ENCODE assay signal across 9 mouse cellular contexts in the genomic region with DNA sequence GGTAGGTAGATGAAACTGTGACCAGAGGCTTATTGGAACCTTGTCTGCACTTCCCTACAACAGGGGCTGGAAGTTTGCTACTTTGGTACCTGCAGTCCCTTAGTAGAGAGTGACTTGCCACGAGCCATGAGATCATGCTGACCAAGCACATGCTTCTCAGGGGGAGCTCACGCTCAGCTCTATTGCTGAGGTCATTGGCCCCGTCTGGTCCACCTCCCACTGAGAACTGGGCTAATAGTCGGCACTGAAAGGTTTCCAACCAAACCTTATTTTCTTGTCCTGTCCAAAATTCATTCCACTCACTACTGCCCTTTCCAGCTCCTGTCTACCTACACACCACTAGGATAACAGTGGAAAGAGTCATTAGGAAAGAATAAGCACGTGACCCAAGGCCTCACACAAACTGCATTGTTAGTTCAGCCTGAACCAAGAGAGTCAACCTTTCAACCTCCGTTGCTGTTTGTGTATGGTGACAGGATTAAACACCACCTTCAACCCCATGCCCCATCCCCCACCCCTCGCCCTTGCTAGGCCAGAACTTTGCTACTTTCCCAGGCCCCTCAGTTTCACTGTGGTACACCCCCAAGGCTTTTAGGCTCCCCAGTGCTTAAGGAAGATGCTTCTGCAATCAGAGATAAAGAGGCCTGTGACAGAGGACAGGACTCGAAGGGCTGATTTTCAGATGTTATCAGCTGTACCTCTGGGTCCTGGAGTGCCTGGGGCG. TPM values are rescaled to one million over a fixed set of nuclear protein-coding genes. Genes with fewer than 3 reads are reported as not detected.
DNase-seq lines count a peak whose midpoint lies in the region; ATAC-seq and TF ChIP-seq lines count a peak whose summit lies in the region.
"Had no signal": no experiment of that assay in that cellular context is flagged by ENCODE, and none has a peak within 500 bp of the region (broad histone marks: within the 10 kb centered on the region; RNA-seq: fewer than 3 reads in every experiment).

No protein-coding gene starts in this region.

- no peaks in the 10 kb centered on the region for H3K27me3 ChIP-seq in lung, postnatal 0 days (replicated peaks; ENCODE audit: insufficient read depth, low read length)
- no peaks in the 10 kb centered on the region for H3K27me3 ChIP-seq in intestine, embryonic 15.5 days (replicated peaks)
- no peaks in the 10 kb centered on the region for H3K27me3 ChIP-seq in liver, embryonic 11.5 days (replicated peaks; ENCODE audit: control insufficient read depth, insufficient read depth, low read length)
- H3K27me3 ChIP-seq: forebrain, embryonic 13.5 days had no signal

- H3K4me2 ChIP-seq in lung, postnatal 0 days (replicated peaks; ENCODE audit: low read depth, low read length) = no peak overlapping the region
- H3K4me2 ChIP-seq in intestine, embryonic 15.5 days (replicated peaks) = no peak overlapping the region
- peak overlapping the region; percentile 22 for H3K4me2 ChIP-seq in liver, embryonic 11.5 days
- H3K4me2 ChIP-seq: forebrain, embryonic 13.5 days had no signal

- peak; percentile 19; the same call in 1 of the 2 replicates for ATAC-seq in lung, postnatal 0 days
- ATAC-seq in intestine, embryonic 15.5 days = peak; percentile 40
- ATAC-seq in liver, embryonic 11.5 days (replicated peaks; ENCODE audit: low FRiP score) = peak; percentile 70
- ATAC-seq: forebrain, embryonic 13.5 days had no signal

- 32% methylated on average over 9 of the region's 9 CpGs for WGBS in lung, postnatal 0 days
- WGBS in intestine, embryonic 15.5 days = 33% methylated on average over 9 of the region's 9 CpGs
- WGBS in liver, embryonic 11.5 days = 39% methylated on average over 9 of the region's 9 CpGs

- H3K9me3 ChIP-seq in lung, postnatal 0 days (ENCODE audit: low read length) = no peaks in the 10 kb centered on the region
- H3K9me3 ChIP-seq in intestine, embryonic 15.5 days = no peaks in the 10 kb centered on the region
- no peaks in the 10 kb centered on the region for H3K9me3 ChIP-seq in liver, embryonic 11.5 days (ENCODE audit: control insufficient read depth, low read length)
- H3K9me3 ChIP-seq: forebrain, embryonic 13.5 days had no signal

- no peak for DNase-seq in lung, postnatal 0 days (ENCODE audit: low spot score)
- DNase-seq in lung, postnatal 36 days = no peak
- DNase-seq in liver, embryonic 11.5 days (ENCODE audit: low spot score) = peak; percentile 48
- peak; percentile 90 for DNase-seq in yolk sac, embryonic 10.5 days (ENCODE audit: low spot score)
- no peak for DNase-seq in T-cell, adult 2 months (ENCODE audit: low spot score)
- no peak for DNase-seq in spleen, postnatal 14 days (ENCODE audit: low spot score in 2 of 2)
- DNase-seq: heart, postnatal 10 days had no signal

- no peaks in the 10 kb centered on the region for H3K36me3 ChIP-seq in lung, postnatal 0 days (ENCODE audit: insufficient read depth, low read length)
- H3K36me3 ChIP-seq in intestine, embryonic 15.5 days = no peaks in the 10 kb centered on the region
- H3K36me3 ChIP-seq in liver, embryonic 11.5 days (ENCODE audit: control insufficient read depth, insufficient read depth, low read length) = no peaks in the 10 kb centered on the region

- TF ChIP-seq CTCF in lung, postnatal 0 days (IDR thresholded peaks at IDR 0.05) = no peak

- no peak for TF ChIP-seq EP300 in lung, postnatal 0 days (IDR thresholded peaks at IDR 0.05)

- H3K9ac ChIP-seq in lung, postnatal 0 days (replicated peaks; ENCODE audit: low read depth) = no peak overlapping the region
- no peak overlapping the region for H3K9ac ChIP-seq in intestine, embryonic 15.5 days
- no peak overlapping the region for H3K9ac ChIP-seq in liver, embryonic 11.5 days (ENCODE audit: low read depth, low read length)
- H3K9ac ChIP-seq: forebrain, embryonic 13.5 days had no signal

- H3K27ac ChIP-seq in lung, postnatal 0 days (ENCODE audit: low read length) = no peak overlapping the region
- no peak overlapping the region for H3K27ac ChIP-seq in intestine, embryonic 15.5 days
- H3K27ac ChIP-seq in liver, embryonic 11.5 days (ENCODE audit: low read depth, low read length) = peak overlapping the region; percentile 68
- H3K27ac ChIP-seq: forebrain, embryonic 13.5 days had no signal

- H3K4me3 ChIP-seq in lung, postnatal 0 days (ENCODE audit: low read depth, low read length) = no peak overlapping the region
- no peak overlapping the region for H3K4me3 ChIP-seq in intestine, embryonic 15.5 days (replicated peaks)
- no peak overlapping the region for H3K4me3 ChIP-seq in liver, embryonic 11.5 days (ENCODE audit: low read depth, low read length)
- H3K4me3 ChIP-seq: forebrain, embryonic 13.5 days had no signal

- H3K4me1 ChIP-seq in lung, postnatal 0 days (ENCODE audit: insufficient read depth, low read depth, low read length) = no peaks in the 10 kb centered on the region
- no peaks in the 10 kb centered on the region for H3K4me1 ChIP-seq in intestine, embryonic 15.5 days (replicated peaks)
- H3K4me1 ChIP-seq in liver, embryonic 11.5 days (replicated peaks; ENCODE audit: control insufficient read depth, insufficient read depth, low read length) = peaks cover 18% of the 10 kb centered on the region
- H3K4me1 ChIP-seq: forebrain, embryonic 13.5 days had no signal

RNA-seq across cellular contexts. Expression of a gene that starts 11.4 kb away (rescaled TPM):
- polyA plus RNA-seq in lung, postnatal 0 days (2015; fragmentation: Nextera tagmentation; extraction: Ambion mirVana) = 26.6 and 31.2 TPM in 2 replicates
- polyA plus RNA-seq in intestine, embryonic 15.5 days (2015; fragmentation: Nextera tagmentation; extraction: Ambion mirVana) = 48.9 and 54.2 TPM in 2 replicates
- 75.9 and 78.1 TPM in 2 replicates for polyA plus RNA-seq in liver, embryonic 11.5 days (2014; fragmentation: Nextera tagmentation; extraction: Ambion mirVana)

RNA-seq across cellular contexts. Expression of a gene that starts 12.0 kb away (rescaled TPM):
- polyA plus RNA-seq in lung, postnatal 0 days (2015; fragmentation: Nextera tagmentation; extraction: Ambion mirVana) = 23.6 and 24.1 TPM in 2 replicates
- 12.3 and 14.9 TPM in 2 replicates for polyA plus RNA-seq in intestine, embryonic 15.5 days (2015; fragmentation: Nextera tagmentation; extraction: Ambion mirVana)
- 10.2 and 10.4 TPM in 2 replicates for polyA plus RNA-seq in liver, embryonic 11.5 days (2014; fragmentation: Nextera tagmentation; extraction: Ambion mirVana)

Comparison
In these comparisons a context has a peak if more than half of its experiments do, and no peak if none do; other contexts are left out.
1. ATAC-seq: peak in every context shown above with its lines; median percentile 70 in liver, embryonic 11.5 days; 40 in intestine, embryonic 15.5 days; 19 in lung, postnatal 0 days.
2. DNase-seq: peak in liver, embryonic 11.5 days (single experiment) and yolk sac, embryonic 10.5 days (single experiment); none in lung, postnatal 0 days (single experiment), lung, postnatal 36 days (single experiment), T-cell, adult 2 months (single experiment) and spleen, postnatal 14 days (0 of 2).